Mouse (Mus musculus) brain, embryonic 14.5 days (tissue): ENCODE data around the gene Gm8279. TPM values are rescaled to one million over a fixed set of nuclear protein-coding genes. Genes with fewer than 3 reads are reported as not detected.
"Not testable (repeated sequence)": the region's sequence is repeated elsewhere in the genome, so short reads cannot be mapped to it uniquely, and the experiment has no call there.

Experiments used
- DNase-seq: peaks from one replicate; pipeline ENCODE4 v3.0.0-alpha.2; 2011; ENCODE audit warnings: low read depth
- polyA plus RNA-seq: library from polyadenylated mRNA; depleted of rRNA; stranded (reverse); fragments of >200 nt; gene quantifications from 2 replicates; pipeline ENCODE4 v1.2.3, GENCODE M21; 2012; rRNA removed

Gene Gm8279
- polyA plus RNA-seq = not detected in 2 replicates

GRCm38 (mm10) chr14:5131219-5131618, at the start of gene Gm8279:
Gene Gm8279, plus strand, starts transcription at chr14:5131519.
- not testable (repeated sequence) for DNase-seq

DNA sequence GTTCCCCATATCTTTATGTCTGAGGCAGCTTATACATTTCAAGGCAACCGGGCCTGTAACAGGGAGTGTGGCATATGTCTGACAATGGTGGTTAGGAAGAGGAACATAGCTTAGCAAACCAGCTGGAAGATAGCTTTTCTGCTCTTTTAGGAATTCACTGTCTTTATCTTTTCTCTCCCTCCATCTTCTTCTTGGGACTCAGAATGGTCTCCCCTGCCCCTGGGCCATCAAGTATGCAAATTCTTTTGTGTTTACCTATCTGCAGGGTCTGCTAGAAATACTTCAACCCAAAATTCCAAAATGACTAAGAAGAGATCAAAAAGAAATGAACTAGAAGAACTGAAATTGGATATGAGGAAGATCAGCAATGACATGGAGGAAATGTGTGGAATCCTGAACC, 32.9 kb downstream of the Gm8279 start, which contains the start of gene Gm3317:
Gm3317 (plus strand) TSS at position 301 of the 400 bp plus-strand sequence.
- DNase-seq = not testable (repeated sequence)

GRCm38 (mm10) chr14:5185493-5185892, 54.2 kb downstream of the Gm8279 start, which contains the start of gene Gm8271:
Gene Gm8271, plus strand, starts transcription at chr14:5185793.
- DNase-seq = not testable (repeated sequence)

Other genes starting within 250 kb of the Gm8279 start
- gene Gm3278, start 239.1 kb upstream of the Gm8279 start, polyA plus RNA-seq = 0.23 and 0.49 TPM in 2 replicates
- gene Gm8297, start 147.6 kb upstream of the Gm8279 start, polyA plus RNA-seq = not detected in 2 replicates
- not detected in 2 replicates for gene Gm3298, start 115.6 kb upstream of the Gm8279 start, polyA plus RNA-seq
- not detected in 2 replicates for gene 4930555G01Rik, start 80.9 kb upstream of the Gm8279 start, polyA plus RNA-seq
- 15.0 and 16.6 TPM in 2 replicates for gene Gm8281, start 60.5 kb upstream of the Gm8279 start, polyA plus RNA-seq
- not detected in 2 replicates for gene Gm3317, start 33.0 kb downstream of the Gm8279 start, polyA plus RNA-seq
- gene Gm8271, start 54.3 kb downstream of the Gm8279 start, polyA plus RNA-seq = not detected in 2 replicates
- not detected in 2 replicates for gene Gm3526, start 129.1 kb downstream of the Gm8279 start, polyA plus RNA-seq
- not detected in 2 replicates for gene Gm3542, start 203.4 kb downstream of the Gm8279 start, polyA plus RNA-seq